Mouse (Mus musculus): Measurements from ENCODE around the gene Rps11.
"Not testable (repeated sequence)": the region's sequence is repeated elsewhere in the genome, so short reads cannot be mapped to it uniquely, and the experiment has no call there.

The Rps11 gene

GRCm38 (mm10) chr7:45106441-45106840 lies 17.8 kb downstream of the Rps11 start:
- DNase-seq, result no peak

GRCm38 (mm10) chr7:45105491-45105890 lies 18.7 kb downstream of the Rps11 start:
- DNase-seq, result no peak

- DNase-seq, result no peak
These were observed 19.3 kb downstream of the Rps11 start for GRCm38 (mm10) chr7:45104941-45105340.

GRCm38 (mm10) chr7:45103652-45104180 lies 20.5 kb downstream of the Rps11 start, which contains the start of gene Fcgrt:
Gene Fcgrt (minus strand): TSS chr7:45103851.
- peak; percentile 48 for DNase-seq

- no peak for DNase-seq
These were observed 21.2 kb downstream of the Rps11 start for GRCm38 (mm10) chr7:45102940-45103585.

GRCm38 (mm10) chr7:45102441-45102840 lies 21.8 kb downstream of the Rps11 start:
- DNase-seq, result no peak

GRCm38 (mm10) chr7:45100046-45100445 lies 24.2 kb downstream of the Rps11 start:
- no peak for DNase-seq

GRCm38 (mm10) chr7:45098541-45099240 lies 25.5 kb downstream of the Rps11 start:
- DNase-seq, result no peak

- DNase-seq, result no peak
These were observed 26.8 kb downstream of the Rps11 start for GRCm38 (mm10) chr7:45097479-45097878.

GRCm38 (mm10) chr7:45095965-45096364 lies 28.3 kb downstream of the Rps11 start:
- not testable (repeated sequence) for DNase-seq

GRCm38 (mm10) chr7:45095367-45095766 lies 28.9 kb downstream of the Rps11 start:
- no peak for DNase-seq

- DNase-seq, result no peak
These were observed 30.1 kb downstream of the Rps11 start for GRCm38 (mm10) chr7:45094121-45094520.

GRCm38 (mm10) chr7:45093516-45093905 lies 30.7 kb downstream of the Rps11 start:
- no peak for DNase-seq

GRCm38 (mm10) chr7:45092828-45093515 lies 31.3 kb downstream of the Rps11 start:
- no peak for DNase-seq

- DNase-seq, result no peak
These were observed 32.2 kb downstream of the Rps11 start, which contains the start of gene Rcn3 for GRCm38 (mm10) chr7:45092048-45092447. Gene Rcn3 (minus strand): TSS chr7:45092221.

- no peak for DNase-seq
These were observed 32.9 kb downstream of the Rps11 start for GRCm38 (mm10) chr7:45091001-45091990.

GRCm38 (mm10) chr7:45090251-45090977 lies 33.8 kb downstream of the Rps11 start:
- DNase-seq, result no peak

GRCm38 (mm10) chr7:45088597-45088996 lies 35.6 kb downstream of the Rps11 start:
- no peak for DNase-seq

- no peak for DNase-seq
These were observed 38.2 kb downstream of the Rps11 start for GRCm38 (mm10) chr7:45086084-45086483.

GRCm38 (mm10) chr7:45083300-45083890 lies 40.8 kb downstream of the Rps11 start:
- DNase-seq, result no peak
